Mouse (Mus musculus) stomach, postnatal 0 days (tissue): ENCODE results near the gene Dnaja3. TPM values are rescaled to one million over a fixed set of nuclear protein-coding genes. Genes with fewer than 3 reads are reported as not detected.

Experiments
- ATAC-seq: fragments of 200-750 bp; cut with Nextera tagmentation; 2 replicates; pipeline ENCODE4 v1.8.0; 2017; ENCODE audit not compliant: low FRiP score, low TSS enrichment
- DNase-seq: peaks from one replicate; pipeline ENCODE4 v3.0.0-alpha.2; 2016; ENCODE audit warnings: low spot score
- H3K27ac ChIP-seq: fragments of 300-500 bp; sonication (generic); replicated peaks from 2 replicates; pipeline ENCODE4 v1.5.1; 2014; ENCODE audit warnings: mild to moderate bottlenecking, control low read depth
- H3K27me3 ChIP-seq: fragments of 300-500 bp; sonication (generic); 2 replicates; pipeline ENCODE4 v1.6.1; 2014; ENCODE audit warnings: low read length; ENCODE audit not compliant: control insufficient read depth, insufficient read depth
- H3K36me3 ChIP-seq: fragments of 300-500 bp; sonication (generic); 2 replicates; pipeline ENCODE4 v1.6.1; 2014; ENCODE audit warnings: low read length, mixed read lengths; ENCODE audit not compliant: control insufficient read depth, insufficient read depth
- H3K4me1 ChIP-seq: fragments of 300-500 bp; sonication (generic); replicated peaks from 2 replicates; pipeline ENCODE4 v1.6.1; 2014; ENCODE audit warnings: antibody characterized with exemption; ENCODE audit not compliant: control insufficient read depth, insufficient read depth
- H3K4me2 ChIP-seq: fragments of 300-500 bp; sonication (generic); replicated peaks from 2 replicates; pipeline ENCODE4 v1.6.1; 2014; ENCODE audit warnings: low read depth, mild to moderate bottlenecking, control low read depth, moderate library complexity
- H3K4me3 ChIP-seq: fragments of 300-500 bp; sonication (generic); 2 replicates; pipeline ENCODE4 v1.5.1; 2014; ENCODE audit warnings: low read depth, low read length, control low read depth
- H3K9ac ChIP-seq: fragments of 300-500 bp; sonication (generic); 2 replicates; pipeline ENCODE4 v1.6.1; 2014; ENCODE audit warnings: mild to moderate bottlenecking, low read length, control low read depth, mixed read lengths
- H3K9me3 ChIP-seq: fragments of 300-500 bp; sonication (generic); 2 replicates; pipeline ENCODE4 v1.6.1; 2016; ENCODE audit warnings: low read length; ENCODE audit not compliant: control insufficient read depth
- CTCF ChIP-seq: IDR thresholded peaks from 2 replicates; pipeline ENCODE4 v1.5.1; 2016; ENCODE audit warnings: antibody characterized with exemption, low read depth, mild to moderate bottlenecking, moderate library complexity
- EP300 ChIP-seq: optimal IDR thresholded peaks from 2 replicates; pipeline ENCODE3; 2016; ENCODE audit warnings: antibody characterized with exemption
- WGBS: fragments of 180-500 bp; shearing (Covaris S2); extraction: QIAGEN DNeasy Blood & Tissue Kit; methylation state at CpG from one replicate; pipeline ENCODE4 v1.1.7; 2014; 5-methylcytosine and 5-hydroxymethylcytosine counted together
- polyA plus RNA-seq: library from polyadenylated mRNA; unstranded; fragments of >200 nt; fragmentation: Nextera tagmentation; extraction: Ambion mirVana; gene quantifications from 2 replicates; pipeline ENCODE4 v1.2.1, GENCODE M21; 2015

Gene Dnaja3
- polyA plus RNA-seq, 1 experiment from 2014 or later: 47.0 TPM

GRCm38 (mm10) chr16:4711173-4711572 lies 71.4 kb downstream of the Dnaja3 start:
- H3K4me3 ChIP-seq: no peak overlapping the region
- WGBS: 96% methylated on average over 4 of the region's 4 CpGs
- no peaks in the 10 kb centered on the region for H3K27me3 ChIP-seq
- H3K4me1 ChIP-seq: no peaks in the 10 kb centered on the region
- no peak for TF ChIP-seq EP300
- no peak for TF ChIP-seq CTCF
- no peak overlapping the region for H3K27ac ChIP-seq
- H3K9me3 ChIP-seq: no peaks in the 10 kb centered on the region
- DNase-seq: no peak
- ATAC-seq: no peak
- no peak overlapping the region for H3K4me2 ChIP-seq
- H3K36me3 ChIP-seq: peaks cover 24% of the 10 kb centered on the region
- no peak overlapping the region for H3K9ac ChIP-seq

- peaks cover 11% of the 10 kb centered on the region for H3K36me3 ChIP-seq
- no peak overlapping the region for H3K4me2 ChIP-seq
- TF ChIP-seq EP300 (no peak), CTCF (no peak)
- H3K9ac ChIP-seq: no peak overlapping the region
- DNase-seq (no peak), ATAC-seq (no peak)
- WGBS: 86% methylated on average over 17 of the region's 17 CpGs
- no peaks in the 10 kb centered on the region for H3K27me3 ChIP-seq
- H3K9me3 ChIP-seq: no peaks in the 10 kb centered on the region
- no peaks in the 10 kb centered on the region for H3K4me1 ChIP-seq
- no peak overlapping the region for H3K4me3 ChIP-seq
- no peak overlapping the region for H3K27ac ChIP-seq
Measured at GRCm38 (mm10) chr16:4713861-4714710, 74.3 kb downstream of the Dnaja3 start.

GRCm38 (mm10) chr16:4717866-4718265 lies 78.1 kb downstream of the Dnaja3 start:
- ATAC-seq: no peak
- H3K4me2 ChIP-seq: peak overlapping the region; percentile 73; the same call in 1 of the 2 replicates
- no peaks in the 10 kb centered on the region for H3K27me3 ChIP-seq
- H3K27ac ChIP-seq: no peak overlapping the region
- no peak overlapping the region for H3K9ac ChIP-seq
- TF ChIP-seq EP300: no peak
- no peak for TF ChIP-seq CTCF
- H3K36me3 ChIP-seq: peaks cover 7% of the 10 kb centered on the region
- H3K4me3 ChIP-seq: no peak overlapping the region
- H3K9me3 ChIP-seq: no peaks in the 10 kb centered on the region
- DNase-seq: no peak
- 59% methylated on average over 3 of the region's 3 CpGs for WGBS
- no peaks in the 10 kb centered on the region for H3K4me1 ChIP-seq

GRCm38 (mm10) chr16:4718753-4719518 lies 79.1 kb downstream of the Dnaja3 start, which contains the start of gene Nmral1:
Gene Nmral1 (minus strand): TSS chr16:4719356.
- 9% methylated on average over 33 of the region's 33 CpGs for WGBS

GRCm38 (mm10) chr16:4722128-4722914 lies 82.5 kb downstream of the Dnaja3 start:
- 52% methylated on average over 7 of the region's 7 CpGs for WGBS
- Histone ChIP-seq H3K4me3 (no peak overlapping the region), H3K4me2 (no peak overlapping the region; the same call in 1 of the 2 replicates), H3K9me3 (no peaks in the 10 kb centered on the region), H3K9ac (no peak overlapping the region), H3K36me3 (no peaks in the 10 kb centered on the region), H3K27me3 (no peaks in the 10 kb centered on the region), H3K27ac (peak overlapping the region; percentile 58; the same call in 1 of the 2 replicates), H3K4me1 (0 out of 2 replicates have a peak, but pooled peaks cover 3% of the 10 kb centered on the region)
- ATAC-seq (no peak), DNase-seq (no peak)
- TF ChIP-seq EP300: no peak
- TF ChIP-seq CTCF: no peak

More at GRCm38 (mm10) chr16:4718753-4719518, 79.1 kb downstream of the Dnaja3 start, which contains the start of gene Nmral1:
- no peak for TF ChIP-seq CTCF
- no peak for TF ChIP-seq EP300
- H3K27me3 ChIP-seq: no peaks in the 10 kb centered on the region
- peak; percentile 71 for DNase-seq
- H3K4me2 ChIP-seq: peak within 1 kb of the TSS; percentile 73
- peak within 1 kb of the TSS; percentile 57 for H3K4me3 ChIP-seq
- H3K36me3 ChIP-seq: peaks cover 6% of the 10 kb centered on the region
- H3K9ac ChIP-seq: peak within 1 kb of the TSS; percentile 75
- H3K4me1 ChIP-seq: no peaks in the 10 kb centered on the region
- peak within 1 kb of the TSS; percentile 45; the same call in 1 of the 2 replicates for H3K27ac ChIP-seq
- no peaks in the 10 kb centered on the region for H3K9me3 ChIP-seq
- ATAC-seq: peak; percentile 88
